Mouse (Mus musculus) liver, embryonic 15.5 days (tissue): ENCODE results near the gene Naglu. TPM values are rescaled to one million over a fixed set of nuclear protein-coding genes. Genes with fewer than 3 reads are reported as not detected.

Source experiments
- ATAC-seq: fragments of 200-750 bp; cut with Nextera tagmentation; 2 replicates; pipeline ENCODE4 v1.8.0; 2017; ENCODE audit warnings: moderate number of reproducible peaks, mild to moderate bottlenecking, moderate library complexity; ENCODE audit not compliant: insufficient read depth
- H3K27ac ChIP-seq: fragments of 300-500 bp; sonication (generic); replicated peaks from 2 replicates; pipeline ENCODE4 v1.5.1; 2015; ENCODE audit warnings: mild to moderate bottlenecking, inconsistent platforms
- H3K27me3 ChIP-seq: fragments of 300-500 bp; sonication (generic); 2 replicates; pipeline ENCODE4 v1.6.1; 2015; ENCODE audit warnings: mild to moderate bottlenecking, inconsistent platforms
- H3K36me3 ChIP-seq: fragments of 300-500 bp; sonication (generic); replicated peaks from 2 replicates; pipeline ENCODE4 v1.6.1; 2015; ENCODE audit warnings: moderate library complexity, mild to moderate bottlenecking, inconsistent platforms
- H3K4me1 ChIP-seq: fragments of 300-500 bp; sonication (generic); replicated peaks from 2 replicates; pipeline ENCODE4 v1.6.1; 2015; ENCODE audit warnings: inconsistent platforms
- H3K4me2 ChIP-seq: fragments of 300-500 bp; sonication (generic); 2 replicates; pipeline ENCODE4 v1.6.1; 2015; ENCODE audit warnings: moderate library complexity, mild to moderate bottlenecking, inconsistent platforms
- H3K4me3 ChIP-seq: fragments of 300-500 bp; sonication (generic); replicated peaks from 2 replicates; pipeline ENCODE4 v1.5.1; 2015; ENCODE audit warnings: mild to moderate bottlenecking, inconsistent platforms
- H3K9ac ChIP-seq: fragments of 300-500 bp; sonication (generic); 2 replicates; pipeline ENCODE4 v1.6.1; 2015; ENCODE audit warnings: moderate library complexity, mild to moderate bottlenecking, inconsistent platforms
- H3K9me3 ChIP-seq: fragments of 300-500 bp; sonication (generic); replicated peaks from 2 replicates; pipeline ENCODE4 v1.6.1; 2016; ENCODE audit warnings: inconsistent platforms
- WGBS: fragments of 180-500 bp; shearing (Covaris S2); methylation state at CpG from one replicate; pipeline ENCODE4 v1.1.7; 2015; ENCODE audit warnings: mixed read lengths; ENCODE audit not compliant: insufficient replicate concordance; 5-methylcytosine and 5-hydroxymethylcytosine counted together
- polyA plus RNA-seq: library from polyadenylated mRNA; unstranded; fragments of >200 nt; fragmentation: Nextera tagmentation; extraction: Ambion mirVana; gene quantifications from 2 replicates; pipeline ENCODE4 v1.2.1, GENCODE M21; 2015

The Naglu gene
- polyA plus RNA-seq: 7.1 and 7.5 TPM in 2 replicates

DNA sequence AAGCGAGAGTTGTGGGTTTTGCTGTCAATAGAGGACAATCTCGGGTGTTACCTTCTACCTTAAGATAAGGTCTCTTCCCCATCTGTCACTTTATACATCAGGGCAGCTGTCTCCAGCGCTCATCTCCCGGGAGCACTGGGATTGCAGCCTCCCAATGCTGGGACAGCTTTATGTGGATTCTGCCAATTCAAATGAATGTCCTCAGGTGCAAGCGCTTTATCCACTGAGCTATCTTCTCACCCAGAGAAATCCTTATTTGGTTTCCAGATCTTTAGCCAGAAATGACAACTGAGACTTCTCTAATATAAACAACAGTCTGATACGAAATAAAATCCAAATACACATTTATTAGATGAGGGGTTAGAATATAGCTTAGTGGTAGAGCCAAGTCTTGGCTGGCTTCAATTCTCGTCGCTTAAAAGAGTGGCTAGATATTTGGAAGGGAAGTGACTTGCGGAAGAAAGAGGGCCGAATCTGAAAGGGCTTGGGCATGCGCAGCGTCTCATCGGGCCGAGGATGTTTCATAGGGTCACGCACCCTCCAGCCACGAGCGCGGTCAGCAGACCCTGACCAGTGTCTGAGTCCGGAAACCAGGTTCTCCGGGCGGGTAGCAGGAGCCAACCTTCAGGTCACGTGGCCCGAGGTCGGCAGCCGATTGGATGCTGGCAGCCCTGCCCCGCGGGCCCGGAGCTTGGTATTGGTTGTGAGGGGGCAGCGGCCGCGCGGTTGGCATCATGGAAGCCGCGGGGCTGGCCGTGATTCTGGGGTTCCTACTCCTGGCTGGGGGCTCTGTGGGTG, at the start of gene Naglu:
Gene Naglu, plus strand, starts transcription at position 622 of the 798 bp plus-strand sequence.
- Histone ChIP-seq H3K36me3 (peaks cover 1% of the 10 kb centered on the region; the same call in 1 of the 2 replicates), H3K4me3 (peak within 1 kb of the TSS; percentile 78), H3K9ac (peak within 1 kb of the TSS; percentile 65), H3K9me3 (no peaks in the 10 kb centered on the region), H3K27me3 (peaks cover 58% of the 10 kb centered on the region), H3K4me2 (peak within 1 kb of the TSS; percentile 94), H3K4me1 (peaks cover 44% of the 10 kb centered on the region), H3K27ac (0 out of 2 replicates have a peak within 1 kb of the TSS, but pooled peaks have one; percentile 30)
- peak; percentile 82 for ATAC-seq
- 2% methylated on average over 35 of the region's 35 CpGs for WGBS

DNA sequence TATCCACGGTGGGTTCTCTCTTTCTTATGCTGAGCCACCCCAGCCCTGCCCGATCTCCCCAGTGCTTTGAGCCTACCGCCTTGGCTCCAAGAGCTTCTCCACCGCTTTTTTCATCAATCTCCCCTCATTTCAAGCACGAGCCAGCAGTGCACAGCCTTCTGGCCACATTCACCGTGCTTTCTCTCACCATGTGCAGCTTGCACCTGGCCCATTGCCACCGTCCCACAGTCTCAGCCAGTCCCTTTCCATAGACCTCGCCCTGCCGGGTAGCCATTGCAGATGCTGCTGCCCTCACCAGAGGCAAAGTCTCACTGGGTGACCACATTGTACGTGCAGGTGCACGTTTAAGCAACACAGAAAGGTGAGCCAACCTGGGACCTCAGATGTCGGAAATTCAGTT, 46.4 kb upstream of the Naglu start:
- Histone ChIP-seq H3K27me3 (no peaks in the 10 kb centered on the region), H3K9me3 (no peaks in the 10 kb centered on the region), H3K36me3 (peaks cover 97% of the 10 kb centered on the region), H3K4me2 (no peak overlapping the region), H3K27ac (no peak overlapping the region), H3K9ac (no peak overlapping the region), H3K4me3 (no peak overlapping the region), H3K4me1 (no peaks in the 10 kb centered on the region)
- no peak for ATAC-seq
- WGBS: 91% methylated on average over 12 of the region's 12 CpGs

DNA sequence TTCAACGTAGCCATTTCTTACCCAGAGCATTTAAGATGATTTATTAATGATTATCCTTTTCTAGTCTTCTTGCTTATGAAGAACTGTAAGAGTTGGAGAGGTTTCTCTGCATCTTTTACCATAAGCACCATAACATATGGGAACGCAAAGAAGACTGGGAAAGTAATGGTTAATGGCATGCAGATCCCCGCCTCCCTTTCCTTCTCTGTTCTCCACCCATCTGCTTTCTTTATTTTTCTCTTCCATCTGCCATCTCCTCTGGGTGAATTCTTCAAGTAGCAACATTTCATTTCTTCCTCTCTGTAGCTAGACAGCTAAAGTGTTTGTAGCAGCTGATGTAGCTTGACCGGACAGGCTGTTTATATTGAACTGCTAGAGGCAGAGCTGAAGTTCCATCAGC, 45.8 kb upstream of the Naglu start:
- Histone ChIP-seq H3K4me2 (no peak overlapping the region), H3K27ac (no peak overlapping the region), H3K9ac (no peak overlapping the region), H3K36me3 (peaks cover 97% of the 10 kb centered on the region), H3K4me3 (no peak overlapping the region), H3K9me3 (no peaks in the 10 kb centered on the region), H3K4me1 (no peaks in the 10 kb centered on the region), H3K27me3 (no peaks in the 10 kb centered on the region)
- no peak for ATAC-seq
- WGBS: 93% methylated on average over 4 of the region's 4 CpGs

DNA sequence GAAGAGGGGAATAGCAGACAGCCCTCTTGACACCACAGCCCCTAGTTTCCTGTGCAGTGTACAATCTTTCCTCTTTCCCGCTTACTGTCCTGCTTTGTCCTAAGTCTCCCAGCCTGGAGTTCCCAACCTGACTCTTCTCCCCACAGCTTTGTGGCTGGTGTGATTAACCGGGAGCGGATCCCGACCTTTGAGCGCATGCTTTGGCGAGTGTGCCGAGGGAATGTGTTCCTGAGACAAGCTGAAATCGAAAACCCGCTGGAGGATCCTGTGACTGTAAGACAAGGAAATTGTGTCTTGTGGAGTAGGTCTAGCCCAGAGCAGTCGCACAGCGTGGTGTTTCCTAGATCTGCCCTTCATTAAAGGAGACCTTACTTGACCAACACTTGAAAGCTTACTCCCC, 42.7 kb upstream of the Naglu start:
- 87% methylated on average over 11 of the region's 11 CpGs for WGBS
- H3K27ac ChIP-seq: no peak overlapping the region
- H3K27me3 ChIP-seq: no peaks in the 10 kb centered on the region
- H3K4me1 ChIP-seq: no peaks in the 10 kb centered on the region
- H3K4me2 ChIP-seq: no peak overlapping the region
- H3K9ac ChIP-seq: no peak overlapping the region
- peaks cover 96% of the 10 kb centered on the region for H3K36me3 ChIP-seq
- no peaks in the 10 kb centered on the region for H3K9me3 ChIP-seq
- H3K4me3 ChIP-seq: no peak overlapping the region
- ATAC-seq: no peak

- Histone ChIP-seq H3K9me3 (no peaks in the 10 kb centered on the region), H3K27me3 (no peaks in the 10 kb centered on the region), H3K9ac (no peak overlapping the region), H3K4me2 (no peak overlapping the region), H3K4me3 (no peak overlapping the region), H3K27ac (no peak overlapping the region), H3K36me3 (peaks cover 96% of the 10 kb centered on the region), H3K4me1 (no peaks in the 10 kb centered on the region)
- 94% methylated on average over 8 of the region's 8 CpGs for WGBS
- ATAC-seq: no peak
Observed at GRCm38 (mm10) chr11:101029320-101029719, 40.5 kb upstream of the Naglu start.

DNA sequence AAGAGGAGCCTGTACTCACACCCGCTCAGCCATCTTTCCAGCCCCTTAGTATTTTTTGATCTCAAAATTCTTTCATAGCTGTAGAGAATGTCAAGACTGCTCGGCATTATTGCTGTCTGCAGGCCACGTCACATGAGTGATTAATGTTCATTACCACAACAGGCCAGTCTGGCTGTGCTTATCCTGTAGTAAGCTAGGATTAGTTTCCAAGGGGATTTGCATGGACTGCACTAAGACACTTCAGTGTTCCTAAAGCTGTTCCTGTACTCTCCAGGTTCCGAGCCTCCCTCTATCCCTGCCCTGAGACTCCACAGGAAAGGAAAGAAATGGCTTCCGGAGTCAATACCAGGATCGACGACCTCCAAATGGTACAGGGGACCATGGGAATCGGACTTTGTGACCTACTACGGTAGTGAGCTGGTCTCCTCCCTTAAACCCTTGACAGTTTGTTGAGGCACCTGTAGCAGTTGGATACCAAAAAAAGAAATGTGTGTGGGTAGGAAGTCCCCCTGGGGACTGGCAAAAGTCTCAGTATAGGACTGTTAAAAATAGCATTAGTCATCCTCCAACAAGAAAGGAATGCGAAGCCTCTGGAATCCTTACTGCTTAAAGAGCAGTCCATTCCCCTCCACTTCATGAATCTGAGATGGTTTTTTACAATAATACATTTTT, 39.5 kb upstream of the Naglu start:
- no peak overlapping the region for H3K4me3 ChIP-seq
- no peak for ATAC-seq
- H3K4me2 ChIP-seq: no peak overlapping the region
- no peaks in the 10 kb centered on the region for H3K27me3 ChIP-seq
- peaks cover 97% of the 10 kb centered on the region for H3K36me3 ChIP-seq
- no peaks in the 10 kb centered on the region for H3K9me3 ChIP-seq
- H3K4me1 ChIP-seq: no peaks in the 10 kb centered on the region
- H3K27ac ChIP-seq: no peak overlapping the region
- WGBS: 86% methylated on average over 10 of the region's 10 CpGs
- no peak overlapping the region for H3K9ac ChIP-seq

DNA sequence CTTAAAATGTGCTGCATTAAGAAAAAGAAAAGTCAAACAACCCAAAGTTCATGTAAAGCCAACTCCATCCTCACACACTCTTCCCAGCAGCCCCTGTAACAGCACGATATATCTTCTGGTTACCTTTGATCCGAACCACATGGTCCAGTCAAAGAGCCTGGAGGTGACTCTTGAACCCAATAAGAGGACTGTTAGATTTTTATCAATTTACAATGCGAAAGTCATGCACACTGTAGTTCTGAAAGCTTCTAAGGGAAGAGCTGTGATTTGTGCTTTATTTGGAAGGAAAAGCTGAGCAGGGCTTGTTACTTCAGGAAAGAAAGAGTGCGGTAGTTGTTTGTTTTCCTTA, 39.0 kb upstream of the Naglu start:
- WGBS: 81% methylated on average over 4 of the region's 4 CpGs
- ATAC-seq: no peak

GRCm38 (mm10) chr11:101031470-101031869, 38.3 kb upstream of the Naglu start:
- H3K9me3 ChIP-seq: no peaks in the 10 kb centered on the region
- peaks cover 97% of the 10 kb centered on the region for H3K36me3 ChIP-seq

More for the DNA sequence above, 39.0 kb upstream of the Naglu start:
- no peaks in the 10 kb centered on the region for H3K27me3 ChIP-seq
- peaks cover 97% of the 10 kb centered on the region for H3K36me3 ChIP-seq
- no peak overlapping the region for H3K27ac ChIP-seq
- H3K9ac ChIP-seq: no peak overlapping the region
- no peak overlapping the region for H3K4me2 ChIP-seq
- no peak overlapping the region for H3K4me3 ChIP-seq
- H3K4me1 ChIP-seq: no peaks in the 10 kb centered on the region
- H3K9me3 ChIP-seq: no peaks in the 10 kb centered on the region

DNA sequence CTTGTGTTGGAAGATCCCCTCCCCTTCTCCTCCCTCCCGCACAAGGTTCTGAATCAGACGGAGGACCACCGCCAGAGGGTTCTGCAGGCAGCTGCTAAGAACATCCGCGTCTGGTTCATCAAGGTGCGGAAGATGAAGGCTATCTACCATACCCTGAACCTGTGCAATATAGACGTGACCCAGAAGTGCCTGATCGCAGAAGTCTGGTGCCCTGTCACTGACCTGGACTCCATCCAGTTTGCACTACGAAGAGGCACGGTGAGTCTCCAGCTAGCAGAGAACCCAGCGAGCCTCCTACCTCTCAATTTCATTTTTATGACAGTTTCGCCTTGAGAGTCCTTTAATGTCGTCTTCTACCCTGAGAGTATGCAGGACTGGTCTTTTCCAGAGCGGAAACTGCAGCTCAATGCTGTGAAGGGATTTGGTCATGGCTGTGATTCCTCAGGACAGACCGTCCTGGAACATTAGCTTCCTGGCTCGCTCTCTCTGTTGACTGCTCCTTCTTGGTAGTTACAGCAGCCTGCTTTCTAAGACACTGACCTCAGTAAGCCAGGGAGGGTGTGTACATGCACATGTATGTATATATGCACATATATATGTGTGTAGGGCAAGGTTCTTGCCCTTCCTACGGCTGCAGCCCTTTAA, 35.8 kb upstream of the Naglu start:
- WGBS: 93% methylated on average over 17 of the region's 17 CpGs
- Histone ChIP-seq H3K36me3 (peaks cover 98% of the 10 kb centered on the region), H3K27me3 (no peaks in the 10 kb centered on the region), H3K9ac (no peak overlapping the region), H3K27ac (no peak overlapping the region), H3K4me2 (no peak overlapping the region), H3K4me3 (no peak overlapping the region), H3K4me1 (no peaks in the 10 kb centered on the region), H3K9me3 (no peaks in the 10 kb centered on the region)
- ATAC-seq: no peak

More at GRCm38 (mm10) chr11:101031470-101031869, 38.3 kb upstream of the Naglu start:
- H3K4me1 ChIP-seq: no peaks in the 10 kb centered on the region
- WGBS: 97% methylated on average over 1 of the region's 1 CpGs
- no peak overlapping the region for H3K4me3 ChIP-seq
- no peak overlapping the region for H3K27ac ChIP-seq
- no peak overlapping the region for H3K9ac ChIP-seq
- no peak for ATAC-seq
- no peaks in the 10 kb centered on the region for H3K27me3 ChIP-seq
- no peak overlapping the region for H3K4me2 ChIP-seq

GRCm38 (mm10) chr11:101034614-101035327, 35.0 kb upstream of the Naglu start:
- Histone ChIP-seq H3K9me3 (no peaks in the 10 kb centered on the region), H3K9ac (no peak overlapping the region), H3K4me1 (no peaks in the 10 kb centered on the region), H3K27ac (no peak overlapping the region), H3K4me2 (no peak overlapping the region), H3K36me3 (peaks cover 98% of the 10 kb centered on the region), H3K27me3 (no peaks in the 10 kb centered on the region), H3K4me3 (no peak overlapping the region)
- 86% methylated on average over 8 of the region's 8 CpGs for WGBS
- no peak for ATAC-seq

DNA sequence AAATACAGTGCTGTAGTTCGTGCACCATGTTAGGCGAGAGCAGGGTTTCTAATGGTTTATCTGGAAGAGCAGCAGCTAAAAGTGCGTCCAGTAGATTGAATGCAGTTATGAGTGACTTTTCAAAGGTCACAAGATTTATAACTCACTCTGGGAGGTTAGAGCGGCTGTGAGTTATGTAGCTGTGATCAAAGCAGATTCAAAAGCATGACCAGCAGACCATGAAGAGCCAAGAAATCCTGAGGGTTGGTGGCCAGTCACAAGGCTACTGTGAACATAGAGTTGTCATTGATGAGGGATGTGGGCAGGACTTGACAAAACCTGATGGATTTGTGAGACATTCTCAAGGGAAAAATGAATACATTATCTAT, 34.5 kb upstream of the Naglu start:
- no peaks in the 10 kb centered on the region for H3K9me3 ChIP-seq
- no peak overlapping the region for H3K9ac ChIP-seq
- H3K36me3 ChIP-seq: peaks cover 98% of the 10 kb centered on the region
- 86% methylated on average over 4 of the region's 4 CpGs for WGBS
- H3K4me3 ChIP-seq: no peak overlapping the region
- no peaks in the 10 kb centered on the region for H3K4me1 ChIP-seq
- no peak overlapping the region for H3K27ac ChIP-seq
- ATAC-seq: no peak
- no peaks in the 10 kb centered on the region for H3K27me3 ChIP-seq
- H3K4me2 ChIP-seq: no peak overlapping the region
